Mouse (Mus musculus) intestine, embryonic 15.5 days (tissue): ENCODE measurements around the gene Olfr577. TPM values are rescaled to one million over a fixed set of nuclear protein-coding genes. Genes with fewer than 3 reads are reported as not detected.

Source experiments
- ATAC-seq: fragments of 200-750 bp; cut with Nextera tagmentation; 2 replicates; pipeline ENCODE4 v1.8.0; 2017; ENCODE audit warnings: moderate TSS enrichment, moderate library complexity
- H3K27ac ChIP-seq: fragments of 300-500 bp; sonication (generic); 2 replicates; pipeline ENCODE4 v1.5.1; 2015; ENCODE audit warnings: mild to moderate bottlenecking, inconsistent platforms
- H3K27me3 ChIP-seq: fragments of 300-500 bp; sonication (generic); replicated peaks from 2 replicates; pipeline ENCODE4 v1.6.1; 2015; ENCODE audit warnings: inconsistent platforms
- H3K36me3 ChIP-seq: fragments of 300-500 bp; sonication (generic); 2 replicates; pipeline ENCODE4 v1.6.1; 2015; ENCODE audit warnings: inconsistent platforms
- H3K4me1 ChIP-seq: fragments of 300-500 bp; sonication (generic); replicated peaks from 2 replicates; pipeline ENCODE4 v1.6.1; 2015; ENCODE audit warnings: inconsistent platforms
- H3K4me2 ChIP-seq: fragments of 300-500 bp; sonication (generic); replicated peaks from 2 replicates; pipeline ENCODE4 v1.6.1; 2015; ENCODE audit warnings: mild to moderate bottlenecking, inconsistent platforms
- H3K4me3 ChIP-seq: fragments of 300-500 bp; sonication (generic); replicated peaks from 2 replicates; pipeline ENCODE4 v1.5.1; 2015; ENCODE audit warnings: inconsistent platforms
- H3K9ac ChIP-seq: fragments of 300-500 bp; sonication (generic); 2 replicates; pipeline ENCODE4 v1.6.1; 2015; ENCODE audit warnings: inconsistent platforms
- H3K9me3 ChIP-seq: fragments of 300-500 bp; sonication (generic); 2 replicates; pipeline ENCODE4 v1.6.1; 2016; ENCODE audit warnings: inconsistent platforms
- WGBS: fragments of 180-500 bp; shearing (Covaris S2); methylation state at CpG from one replicate; pipeline ENCODE4 v1.1.7; 2015; 5-methylcytosine and 5-hydroxymethylcytosine counted together
- polyA plus RNA-seq: library from polyadenylated mRNA; unstranded; fragments of >200 nt; fragmentation: Nextera tagmentation; extraction: Ambion mirVana; gene quantifications from 2 replicates; pipeline ENCODE4 v1.2.1, GENCODE M21; 2015

Olfr577 gene
- not detected in 2 replicates for polyA plus RNA-seq

DNA sequence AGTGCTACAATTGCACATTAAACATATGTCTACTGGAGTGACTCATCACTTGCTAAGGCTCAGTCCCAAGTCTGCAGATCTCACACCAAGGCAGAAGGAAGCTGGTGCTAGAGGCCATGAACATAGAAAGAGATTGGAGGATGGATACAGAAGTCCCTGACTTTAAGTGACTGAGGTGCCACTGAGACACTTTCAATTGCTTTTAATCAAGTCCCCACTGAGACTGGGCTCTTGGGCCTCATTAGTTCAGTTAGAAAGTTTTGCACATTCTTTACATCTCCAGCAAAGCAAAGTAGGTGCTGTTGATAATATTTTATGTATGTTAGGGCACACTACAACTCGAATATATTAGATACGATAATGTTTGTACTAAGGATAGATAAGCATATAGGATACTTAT lies at the start of gene Olfr577:
Olfr577 (minus strand) TSS at position 101 of the 400 bp plus-strand sequence.
- Histone ChIP-seq H3K9ac (no peak within 1 kb of the TSS), H3K9me3 (no peaks in the 10 kb centered on the region), H3K27ac (no peak within 1 kb of the TSS), H3K27me3 (no peaks in the 10 kb centered on the region), H3K4me3 (no peak within 1 kb of the TSS), H3K4me1 (no peaks in the 10 kb centered on the region), H3K4me2 (no peak within 1 kb of the TSS), H3K36me3 (no peaks in the 10 kb centered on the region)
- ATAC-seq, result no peak
- WGBS, result 75% methylated on average over 2 of the region's 2 CpGs

DNA sequence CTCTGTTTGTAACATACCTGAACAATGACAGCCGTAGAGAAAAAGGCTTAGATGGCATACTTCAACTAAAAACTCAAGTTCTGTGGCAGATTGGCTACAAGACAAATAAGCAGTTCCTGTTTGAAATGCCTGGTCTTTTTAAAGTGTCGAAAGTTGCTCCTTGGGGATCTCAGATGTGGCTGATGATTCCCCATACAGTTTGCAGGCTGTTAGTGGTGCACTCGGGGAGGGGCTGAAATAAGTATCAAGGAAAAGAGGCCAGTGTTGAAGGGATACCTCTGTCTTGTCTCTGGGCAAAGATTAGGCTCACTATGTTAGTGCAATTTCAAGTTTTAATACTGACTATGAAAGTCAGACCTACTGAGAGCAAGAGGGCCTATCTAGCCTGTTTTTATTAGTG lies 13.5 kb upstream of the Olfr577 start, which contains the start of gene Olfr578:
Olfr578 (minus strand) TSS at position 101 of the 400 bp plus-strand sequence.
- no peaks in the 10 kb centered on the region for H3K4me1 ChIP-seq
- H3K4me2 ChIP-seq, result no peak within 1 kb of the TSS
- no peak within 1 kb of the TSS for H3K4me3 ChIP-seq
- ATAC-seq, result no peak
- no peaks in the 10 kb centered on the region for H3K36me3 ChIP-seq
- H3K9ac ChIP-seq, result no peak within 1 kb of the TSS
- H3K27me3 ChIP-seq, result no peaks in the 10 kb centered on the region
- H3K27ac ChIP-seq, result no peak within 1 kb of the TSS
- no peaks in the 10 kb centered on the region for H3K9me3 ChIP-seq
- 60% methylated on average over 3 of the region's 3 CpGs for WGBS

DNA sequence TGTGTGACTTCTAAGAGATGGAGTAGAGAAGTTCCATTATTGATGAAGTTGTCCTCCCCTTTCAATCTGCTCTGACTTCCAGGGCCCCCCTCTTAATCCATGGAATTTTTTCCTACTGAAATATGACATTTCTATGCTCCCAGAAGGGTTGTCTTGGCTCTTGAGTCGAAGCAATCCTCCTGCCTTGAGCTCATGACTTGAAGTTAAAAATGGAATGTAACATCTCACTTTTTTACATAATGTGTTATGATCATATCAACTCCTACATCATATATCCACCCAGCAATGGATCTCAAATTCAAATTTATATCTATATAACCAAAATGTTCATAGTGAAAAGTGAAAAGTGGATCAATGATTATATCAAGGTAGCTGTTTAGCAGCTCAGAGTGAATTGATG lies 1.3 kb downstream of the Olfr577 start:
- Histone ChIP-seq H3K36me3 (no peaks in the 10 kb centered on the region), H3K4me1 (no peaks in the 10 kb centered on the region), H3K27me3 (no peaks in the 10 kb centered on the region), H3K4me2 (no peak overlapping the region), H3K4me3 (no peak overlapping the region), H3K9ac (no peak overlapping the region), H3K27ac (no peak overlapping the region), H3K9me3 (no peaks in the 10 kb centered on the region)
- 47% methylated on average over 1 of the region's 1 CpGs for WGBS
- ATAC-seq, result no peak

DNA sequence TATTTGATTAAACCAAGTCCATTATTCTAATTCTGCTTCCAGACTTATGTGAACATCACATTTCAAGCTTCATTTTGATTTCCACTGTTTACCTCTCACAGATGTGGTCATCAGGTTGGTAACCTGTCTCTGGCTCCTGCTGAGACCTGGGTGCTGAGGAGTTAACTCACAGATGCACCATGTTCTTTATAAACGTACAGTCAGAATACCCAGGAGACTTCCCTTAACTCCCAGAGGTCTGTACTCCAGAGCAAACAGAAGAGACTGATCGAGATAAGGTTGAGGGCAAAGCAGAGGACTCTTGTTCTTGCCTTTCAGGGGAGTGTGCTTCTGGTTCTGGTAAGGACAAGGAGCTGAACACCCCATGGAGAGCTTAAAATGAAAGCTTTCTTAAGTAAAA lies 13.4 kb downstream of the Olfr577 start, which contains the start of gene Olfr576:
Olfr576 (plus strand) TSS at position 301 of the 400 bp plus-strand sequence.
- Histone ChIP-seq H3K9ac (no peak within 1 kb of the TSS), H3K27me3 (no peaks in the 10 kb centered on the region), H3K27ac (no peak within 1 kb of the TSS), H3K4me3 (no peak within 1 kb of the TSS), H3K9me3 (no peaks in the 10 kb centered on the region), H3K4me2 (no peak within 1 kb of the TSS), H3K4me1 (no peaks in the 10 kb centered on the region), H3K36me3 (no peaks in the 10 kb centered on the region)
- no peak for ATAC-seq
- 21% methylated on average over 2 of the region's 2 CpGs for WGBS

DNA sequence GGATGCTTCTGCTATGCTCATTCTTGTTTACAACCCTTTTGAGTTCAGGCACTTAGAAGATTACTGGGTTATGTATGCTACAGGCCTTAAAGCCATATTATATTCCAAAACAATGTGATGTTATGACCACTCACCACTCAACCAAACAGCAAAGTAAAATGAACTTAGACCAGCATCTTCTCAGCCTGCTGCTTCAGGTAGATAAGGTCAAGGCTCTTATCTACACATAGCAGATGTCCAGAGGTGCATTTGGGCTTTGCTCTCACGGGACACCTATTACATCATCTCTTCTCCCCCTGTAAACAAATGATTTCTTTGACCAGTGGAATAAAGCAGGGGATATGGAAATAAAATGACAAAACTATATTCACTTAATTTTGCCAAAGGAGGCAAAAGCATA lies 17.1 kb downstream of the Olfr577 start, which contains the start of gene Olfr575:
Olfr575 (minus strand) TSS at position 183 of the 400 bp plus-strand sequence.
- no peak for ATAC-seq
- 46% methylated on average over 1 of the region's 1 CpGs for WGBS

DNA sequence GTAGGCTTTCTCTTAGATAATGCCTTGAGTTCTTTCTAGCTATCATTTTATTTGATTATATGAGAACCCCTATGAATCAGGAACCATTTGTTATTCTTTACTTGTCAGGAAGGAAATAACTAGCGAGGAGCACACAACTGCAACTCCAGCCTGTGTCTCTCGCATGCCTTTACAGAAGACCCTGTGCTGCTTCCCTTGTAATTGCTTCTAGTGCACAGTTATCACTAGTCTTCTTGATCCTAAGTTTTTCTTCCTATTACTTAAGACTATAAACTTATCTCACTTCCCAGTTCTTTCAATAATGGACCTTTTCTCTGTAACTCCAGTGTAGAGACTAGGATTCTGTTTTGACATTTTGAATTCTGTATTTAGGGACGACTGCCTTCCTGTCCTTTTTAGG lies 17.6 kb downstream of the Olfr577 start:
- Histone ChIP-seq H3K36me3 (no peaks in the 10 kb centered on the region), H3K4me1 (no peaks in the 10 kb centered on the region), H3K27ac (no peak overlapping the region), H3K9ac (no peak overlapping the region), H3K4me2 (no peak overlapping the region), H3K27me3 (no peaks in the 10 kb centered on the region), H3K9me3 (no peaks in the 10 kb centered on the region), H3K4me3 (no peak overlapping the region)
- 61% methylated on average over 3 of the region's 3 CpGs for WGBS
- ATAC-seq, result no peak

More for the DNA sequence above, 17.1 kb downstream of the Olfr577 start, which contains the start of gene Olfr575:
- no peak within 1 kb of the TSS for H3K4me2 ChIP-seq
- no peaks in the 10 kb centered on the region for H3K4me1 ChIP-seq
- H3K27ac ChIP-seq, result no peak within 1 kb of the TSS
- H3K4me3 ChIP-seq, result no peak within 1 kb of the TSS
- no peaks in the 10 kb centered on the region for H3K9me3 ChIP-seq
- no peak within 1 kb of the TSS for H3K9ac ChIP-seq
- H3K36me3 ChIP-seq, result no peaks in the 10 kb centered on the region
- H3K27me3 ChIP-seq, result no peaks in the 10 kb centered on the region

DNA sequence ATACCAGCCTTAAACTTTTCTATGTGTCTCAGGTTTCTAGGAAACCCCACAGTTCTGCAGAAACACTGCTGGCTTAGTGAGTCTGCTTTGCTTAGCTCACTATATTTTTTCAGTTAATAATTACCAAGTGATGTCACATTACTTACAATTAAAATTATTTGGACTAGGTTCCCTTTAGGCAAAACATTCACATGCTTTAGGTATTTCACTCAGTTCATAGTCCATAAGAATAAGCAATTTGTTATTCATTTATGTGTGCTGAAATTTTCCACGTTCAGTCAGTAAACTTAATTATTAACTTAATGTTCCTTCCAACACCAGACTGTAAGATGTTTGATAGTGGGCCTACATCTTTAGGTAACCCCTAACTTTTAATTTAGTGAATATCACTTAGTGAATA lies 25.0 kb downstream of the Olfr577 start:
- Histone ChIP-seq H3K9me3 (no peaks in the 10 kb centered on the region), H3K36me3 (no peaks in the 10 kb centered on the region), H3K27ac (no peak overlapping the region), H3K4me2 (no peak overlapping the region), H3K4me3 (no peak overlapping the region), H3K27me3 (no peaks in the 10 kb centered on the region), H3K4me1 (no peaks in the 10 kb centered on the region), H3K9ac (no peak overlapping the region)
- WGBS, result 56% methylated on average over 1 of the region's 1 CpGs
- no peak for ATAC-seq

DNA sequence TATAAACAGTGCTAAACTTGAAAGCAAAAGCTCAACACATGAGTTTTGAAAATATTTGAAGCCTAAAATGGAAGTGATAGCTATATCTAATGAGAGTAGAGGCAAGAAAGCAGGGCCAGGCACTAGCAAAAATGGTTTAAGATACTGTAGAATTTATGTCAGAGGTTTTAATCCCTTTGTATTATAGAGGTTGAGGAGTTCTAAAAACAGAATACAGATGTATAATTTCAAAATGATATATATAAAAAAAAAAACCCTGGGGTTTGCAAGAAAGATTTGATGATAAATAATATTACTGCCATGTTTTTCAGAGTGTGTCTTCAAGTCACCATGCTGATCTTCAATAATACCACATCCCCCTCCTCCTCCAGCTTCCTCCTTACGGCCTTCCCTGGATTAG lies 27.6 kb downstream of the Olfr577 start, which contains the start of gene Olfr574:
Olfr574 (plus strand) TSS at position 301 of the 400 bp plus-strand sequence.
- Histone ChIP-seq H3K36me3 (no peaks in the 10 kb centered on the region), H3K4me3 (no peak within 1 kb of the TSS), H3K9ac (no peak within 1 kb of the TSS), H3K27me3 (no peaks in the 10 kb centered on the region), H3K27ac (no peak within 1 kb of the TSS), H3K4me1 (no peaks in the 10 kb centered on the region), H3K9me3 (no peaks in the 10 kb centered on the region), H3K4me2 (no peak within 1 kb of the TSS)
- WGBS, result 82% methylated on average over 1 of the region's 1 CpGs
- no peak for ATAC-seq

DNA sequence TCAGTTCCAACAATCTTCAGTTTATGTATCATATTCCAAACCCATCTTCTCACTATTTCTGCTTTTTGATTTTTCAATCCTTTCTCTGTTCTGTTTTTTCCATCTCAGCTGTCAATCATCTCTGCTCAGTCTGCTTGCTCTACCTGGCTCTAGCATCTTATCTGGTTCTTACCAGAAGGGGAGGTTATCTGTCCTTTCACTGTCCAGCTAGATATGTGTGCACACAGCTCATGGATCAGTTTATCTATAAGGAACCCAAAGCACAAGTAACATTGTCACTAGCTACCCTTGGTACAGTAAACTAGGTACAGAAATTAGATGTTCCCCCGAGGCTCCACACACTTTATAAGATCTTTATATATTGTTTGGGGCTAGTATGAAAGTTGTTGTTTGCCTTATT lies 32.3 kb downstream of the Olfr577 start:
- Histone ChIP-seq H3K4me3 (no peak overlapping the region), H3K9me3 (no peaks in the 10 kb centered on the region), H3K27ac (no peak overlapping the region), H3K4me1 (no peaks in the 10 kb centered on the region), H3K4me2 (no peak overlapping the region), H3K36me3 (no peaks in the 10 kb centered on the region), H3K9ac (no peak overlapping the region), H3K27me3 (no peaks in the 10 kb centered on the region)
- ATAC-seq, result no peak
- 84% methylated on average over 1 of the region's 1 CpGs for WGBS

DNA sequence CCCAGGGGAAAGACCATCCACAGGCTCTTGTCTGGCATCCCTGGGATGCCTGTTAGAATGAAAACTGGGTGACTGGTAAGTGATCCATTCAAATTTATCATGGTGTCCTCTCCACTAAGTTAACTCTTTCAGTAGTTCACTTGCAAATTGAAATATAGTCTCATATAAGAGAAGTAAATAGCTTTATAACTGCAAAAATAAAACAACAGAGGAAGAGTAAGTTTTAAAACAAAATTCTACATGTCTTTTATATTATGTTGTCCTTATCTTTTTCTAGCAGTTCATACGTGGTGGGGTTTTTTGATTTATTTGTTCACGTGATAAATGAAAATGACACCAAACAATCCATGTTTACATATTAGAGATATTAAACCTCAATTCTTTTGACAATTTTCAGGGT lies 33.3 kb downstream of the Olfr577 start, which contains the start of gene Olfr573-ps1:
Olfr573-ps1 (minus strand) TSS at position 101 of the 400 bp plus-strand sequence.
- H3K27ac ChIP-seq, result no peak within 1 kb of the TSS
- ATAC-seq, result no peak

DNA sequence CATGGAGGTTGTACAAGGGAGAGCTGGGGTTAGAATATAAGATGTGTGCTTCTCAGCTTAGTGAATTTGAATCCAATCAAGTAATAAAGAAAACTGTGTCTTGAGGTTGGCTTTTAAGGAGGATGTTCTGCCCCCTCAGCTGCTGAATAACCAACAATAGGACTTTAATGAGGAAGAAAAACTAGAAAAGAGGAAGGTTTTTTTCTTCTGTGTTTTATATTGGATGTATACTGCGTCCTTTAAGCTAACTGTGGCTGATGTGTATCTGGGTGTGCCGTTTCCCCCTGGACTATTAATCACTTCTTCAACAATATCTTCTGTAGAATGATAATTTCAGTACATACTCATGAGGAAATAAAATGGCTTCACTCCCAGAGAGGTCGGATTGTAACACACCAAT lies 48.6 kb downstream of the Olfr577 start:
- 72% methylated on average over 3 of the region's 3 CpGs for WGBS
- Histone ChIP-seq H3K4me2 (no peak overlapping the region), H3K9me3 (no peaks in the 10 kb centered on the region), H3K9ac (no peak overlapping the region), H3K27ac (no peak overlapping the region), H3K4me1 (no peaks in the 10 kb centered on the region), H3K27me3 (no peaks in the 10 kb centered on the region), H3K4me3 (no peak overlapping the region), H3K36me3 (no peaks in the 10 kb centered on the region)
- no peak for ATAC-seq

More for the DNA sequence above, 33.3 kb downstream of the Olfr577 start, which contains the start of gene Olfr573-ps1:
- no peaks in the 10 kb centered on the region for H3K9me3 ChIP-seq
- no peaks in the 10 kb centered on the region for H3K36me3 ChIP-seq
- no peak within 1 kb of the TSS for H3K4me2 ChIP-seq
- H3K4me3 ChIP-seq, result no peak within 1 kb of the TSS
- H3K27me3 ChIP-seq, result no peaks in the 10 kb centered on the region
- H3K4me1 ChIP-seq, result no peaks in the 10 kb centered on the region
- 83% methylated on average over 2 of the region's 2 CpGs for WGBS
- no peak within 1 kb of the TSS for H3K9ac ChIP-seq

DNA sequence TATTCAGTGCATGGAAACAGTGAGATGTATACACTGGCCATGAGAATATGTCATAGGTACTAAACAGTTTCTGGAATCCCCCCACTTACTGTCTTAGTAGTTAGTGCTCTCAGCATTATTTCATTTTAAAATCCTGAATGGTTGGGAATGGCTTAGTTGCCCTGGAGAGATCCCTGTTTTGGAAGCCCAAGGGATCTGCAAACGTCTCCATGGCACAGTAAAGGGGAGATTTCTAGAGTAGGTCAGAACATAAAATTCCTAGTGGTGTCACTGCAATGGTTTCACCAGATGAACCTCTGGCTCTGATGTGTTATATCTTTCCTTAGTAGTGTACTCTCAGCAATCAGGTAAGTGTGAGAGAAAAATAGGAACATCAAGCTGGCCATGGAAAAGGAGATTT lies 51.6 kb downstream of the Olfr577 start, which contains the start of gene Olfr572:
Olfr572 (plus strand) TSS at position 301 of the 400 bp plus-strand sequence.
- H3K9ac ChIP-seq, result no peak within 1 kb of the TSS
- no peak within 1 kb of the TSS for H3K4me2 ChIP-seq
- H3K4me1 ChIP-seq, result no peaks in the 10 kb centered on the region
- no peaks in the 10 kb centered on the region for H3K36me3 ChIP-seq
- no peak within 1 kb of the TSS for H3K4me3 ChIP-seq
- H3K9me3 ChIP-seq, result no peaks in the 10 kb centered on the region
- 52% methylated on average over 1 of the region's 1 CpGs for WGBS
- ATAC-seq, result no peak
- H3K27me3 ChIP-seq, result no peaks in the 10 kb centered on the region
- H3K27ac ChIP-seq, result no peak within 1 kb of the TSS
